ENCODE assay signal across 9 mouse cellular contexts in the genomic region with DNA sequence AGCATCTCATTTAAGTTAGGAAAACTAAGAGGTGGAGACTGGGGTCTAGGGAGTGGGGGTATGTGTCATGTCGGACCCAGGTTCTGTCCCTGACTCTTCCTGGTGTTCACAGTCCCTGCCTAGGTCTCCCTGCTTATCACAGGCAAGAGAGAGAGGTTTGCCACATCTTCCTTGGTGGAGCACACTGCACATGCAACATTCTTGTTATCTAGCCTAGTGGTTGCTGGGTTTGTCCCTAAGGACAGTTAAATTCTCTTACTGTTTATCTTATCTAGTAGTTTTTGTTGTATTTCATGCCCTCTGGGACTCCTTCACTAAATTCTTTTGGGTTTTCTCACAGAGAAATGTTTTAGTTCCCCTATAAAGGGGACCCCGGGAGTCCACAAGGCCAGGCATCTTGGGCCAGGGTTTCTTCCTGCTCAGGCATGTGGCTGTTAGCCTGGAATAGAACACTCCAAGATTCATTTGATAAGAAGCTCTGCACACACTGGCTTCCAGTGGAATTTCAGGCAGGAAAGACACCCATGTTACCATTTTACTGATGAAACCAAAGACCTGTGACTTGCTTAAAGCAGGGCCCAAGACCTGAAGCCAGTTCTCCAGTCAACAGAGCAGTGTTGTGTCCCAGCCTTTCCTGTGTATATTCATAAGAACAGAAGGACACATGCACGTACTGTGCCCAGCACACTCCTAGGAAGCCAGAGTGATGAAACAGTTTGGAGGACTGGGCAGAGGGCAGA. TPM values are rescaled to one million over a fixed set of nuclear protein-coding genes. Genes with fewer than 3 reads are reported as not detected.
A peak's percentile ranks its signal among the peaks of the same experiment; 100 is the strongest.
DNase-seq lines count a peak whose midpoint lies in the region; ATAC-seq and TF ChIP-seq lines count a peak whose summit lies in the region.
"Had no signal": no experiment of that assay in that cellular context is flagged by ENCODE, and none has a peak within 500 bp of the region (broad histone marks: within the 10 kb centered on the region; RNA-seq: fewer than 3 reads in every experiment).

No protein-coding gene starts in this region.

- no peak overlapping the region for H3K4me3 ChIP-seq in kidney, adult 2 months (ENCODE audit: insufficient read depth, low read depth, low read length)
- H3K4me3 ChIP-seq in brown adipose tissue, adult 24 weeks (ENCODE audit: insufficient read depth, low read depth, low read length) = no peak overlapping the region
- no peak overlapping the region for H3K4me3 ChIP-seq in liver, embryonic 16.5 days (ENCODE audit: low read depth, low read length)

- H3K27me3 ChIP-seq in kidney, adult 2 months (replicated peaks; ENCODE audit: control insufficient read depth, insufficient read depth, low read length) = no peaks in the 10 kb centered on the region
- no peaks in the 10 kb centered on the region for H3K27me3 ChIP-seq in liver, embryonic 16.5 days (ENCODE audit: control insufficient read depth, insufficient read depth, low read depth, low read length)

- no peaks in the 10 kb centered on the region for H3K9me3 ChIP-seq in liver, embryonic 16.5 days (replicated peaks; ENCODE audit: control insufficient read depth, low read length)

- H3K27ac ChIP-seq in kidney, adult 2 months (ENCODE audit: insufficient read depth, low read depth, low read length) = peak overlapping the region; percentile 76
- peak overlapping the region; percentile 86 for H3K27ac ChIP-seq in brown adipose tissue, adult 24 weeks (replicated peaks; ENCODE audit: low read depth, low read length)
- H3K27ac ChIP-seq in liver, embryonic 16.5 days (ENCODE audit: low read length) = peak overlapping the region; percentile 82

- ATAC-seq in erythroid progenitor cell, adult 5-6 weeks (replicated peaks; ENCODE audit: low FRiP score, poor library complexity, severe bottlenecking) = peak; percentile 20; the same call in 1 of the 2 replicates
- ATAC-seq in liver, embryonic 16.5 days (ENCODE audit: low read depth) = peak; percentile 74

- no peak for TF ChIP-seq POLR2A in kidney, adult 2 months (IDR thresholded peaks at IDR 0.05; ENCODE audit: low read depth, low read length)

- intact Hi-C loops in left cerebral cortex, postnatal 14 days (cut with DNase I) = no loop called here

- H3K4me1 ChIP-seq in kidney, adult 2 months (ENCODE audit: control insufficient read depth, insufficient read depth, low read length) = peaks cover 22% of the 10 kb centered on the region; the same call in 1 of the 2 replicates
- H3K4me1 ChIP-seq in brown adipose tissue, adult 24 weeks (ENCODE audit: control insufficient read depth, insufficient read depth, insufficient read length, low read length) = peaks cover 28% of the 10 kb centered on the region
- peaks cover 76% of the 10 kb centered on the region for H3K4me1 ChIP-seq in liver, embryonic 16.5 days (ENCODE audit: control insufficient read depth, low read depth, low read length)

- DNase-seq in kidney, adult 2 months = peak; percentile 51
- no peak for DNase-seq in kidney, postnatal 25 days
- no peak for DNase-seq in left cerebral cortex, postnatal 14 days (ENCODE audit: low spot score in 2 of 2)
- no peak for DNase-seq in layer of hippocampus, postnatal 36 days
- DNase-seq in thymus, postnatal 0 days (ENCODE audit: low spot score) = no peak
- DNase-seq: cerebellum, adult 9-10 months had no signal

- H3K4me2 ChIP-seq in liver, embryonic 16.5 days (ENCODE audit: low read depth, low read length) = peak overlapping the region; percentile 28; the same call in 1 of the 2 replicates

- 45% methylated on average over 3 of the region's 3 CpGs for WGBS in kidney, adult 2 months
- 16% methylated on average over 3 of the region's 3 CpGs for WGBS in liver, embryonic 16.5 days (ENCODE audit: insufficient replicate concordance)

- no peak for TF ChIP-seq CTCF in kidney, adult 2 months (conservative IDR thresholded peaks at IDR 0.05; ENCODE audit: insufficient read depth, insufficient read length, low read depth, low read length)

- H3K9ac ChIP-seq in liver, embryonic 16.5 days (ENCODE audit: low read depth, low read length) = peak overlapping the region; percentile 31; the same call in 1 of the 2 replicates

- H3K36me3 ChIP-seq in kidney, adult 2 months (ENCODE audit: control insufficient read depth, insufficient read depth, low read length) = no peaks in the 10 kb centered on the region
- no peaks in the 10 kb centered on the region for H3K36me3 ChIP-seq in liver, embryonic 16.5 days (ENCODE audit: control insufficient read depth, insufficient read depth)

RNA-seq across cellular contexts. Expression of a gene that starts 34.9 kb away (rescaled TPM):
- polyA plus RNA-seq in kidney, adult 2 months (2012; rRNA removed) = 100 and 107 TPM in 2 replicates
- 9.5 and 19.7 TPM in 2 replicates for polyA plus RNA-seq in brown adipose tissue, adult 24 weeks (2012; ENCODE audit: insufficient read depth, insufficient read length, missing spikeins)
- 93.5 and 103 TPM in 2 replicates for total RNA-seq in erythroid progenitor cell, adult 5-6 weeks (2015; ENCODE audit: low replicate concordance)
- 86.6 and 90.7 TPM in 2 replicates for total RNA-seq in erythroid progenitor cell, adult 5-6 weeks (2017; ENCODE audit: low replicate concordance)
- 83.1 and 86.6 TPM in 2 replicates for polyA plus RNA-seq in liver, embryonic 16.5 days (2015; fragmentation: Nextera tagmentation; extraction: Ambion mirVana)
- 100 to 1,000 TPM; 101 to 114 TPM for total RNA-seq in left cerebral cortex, postnatal 14 days (2021)
- 10 to 100 TPM; 86.8 to 92.5 TPM for total RNA-seq in layer of hippocampus, postnatal 36 days (2021)
- polyA plus RNA-seq in thymus, postnatal 0 days (2015; fragmentation: Nextera tagmentation; extraction: Ambion mirVana) = 63.5 and 66.1 TPM in 2 replicates

RNA-seq across cellular contexts. Expression of a gene that starts 48.1 kb away (rescaled TPM):
- 340 and 357 TPM in 2 replicates for polyA plus RNA-seq in kidney, adult 2 months (2012; rRNA removed)
- polyA plus RNA-seq in brown adipose tissue, adult 24 weeks (2012; ENCODE audit: insufficient read depth, insufficient read length, missing spikeins) = 113 and 134 TPM in 2 replicates
- 1,699 and 1,907 TPM in 2 replicates for total RNA-seq in erythroid progenitor cell, adult 5-6 weeks (2015; ENCODE audit: low replicate concordance)
- 1,512 and 2,069 TPM in 2 replicates for total RNA-seq in erythroid progenitor cell, adult 5-6 weeks (2017; ENCODE audit: low replicate concordance)
- polyA plus RNA-seq in liver, embryonic 16.5 days (2015; fragmentation: Nextera tagmentation; extraction: Ambion mirVana) = 138 and 149 TPM in 2 replicates
- total RNA-seq in left cerebral cortex, postnatal 14 days (2021) = 100 to 1,000 TPM; 221 to 248 TPM
- total RNA-seq in layer of hippocampus, postnatal 36 days (2021) = 100 to 1,000 TPM; 177 to 202 TPM
- polyA plus RNA-seq in thymus, postnatal 0 days (2015; fragmentation: Nextera tagmentation; extraction: Ambion mirVana) = 74.1 and 74.4 TPM in 2 replicates

RNA-seq across cellular contexts. Expression of a gene that starts 57.0 kb away (rescaled TPM):
- polyA plus RNA-seq in kidney, adult 2 months (2012; rRNA removed) = 1.8 and 2.4 TPM in 2 replicates
- polyA plus RNA-seq in brown adipose tissue, adult 24 weeks (2012; ENCODE audit: insufficient read depth, insufficient read length, missing spikeins) = 0.88 TPM in 1 of 2 replicates, not detected in the other
- total RNA-seq in erythroid progenitor cell, adult 5-6 weeks (2015; ENCODE audit: low replicate concordance) = 6.3 and 9.4 TPM in 2 replicates
- 0.98 and 4.9 TPM in 2 replicates for total RNA-seq in erythroid progenitor cell, adult 5-6 weeks (2017; ENCODE audit: low replicate concordance)
- 3.4 and 3.5 TPM in 2 replicates for polyA plus RNA-seq in liver, embryonic 16.5 days (2015; fragmentation: Nextera tagmentation; extraction: Ambion mirVana)
- total RNA-seq in left cerebral cortex, postnatal 14 days (2021) = 1 to 10 TPM in 1 of 2 experiments, under 1 TPM in 1; 0.94 to 2.0 TPM
- total RNA-seq in layer of hippocampus, postnatal 36 days (2021) = 1 to 10 TPM; 1.1 to 1.2 TPM
- polyA plus RNA-seq in thymus, postnatal 0 days (2015; fragmentation: Nextera tagmentation; extraction: Ambion mirVana) = 73.2 and 83.0 TPM in 2 replicates

Comparison
In these comparisons a context has a peak if more than half of its experiments do, and no peak if none do; other contexts are left out.
1. RNA of a gene that starts 57.0 kb away (polyA plus RNA-seq): 73.2 to 83.0 TPM in thymus, postnatal 0 days; 3.4 to 3.5 TPM in liver, embryonic 16.5 days, 1.8 to 2.4 TPM in kidney, adult 2 months and 0.88 TPM in brown adipose tissue, adult 24 weeks; every median in the first group is over 10 times any median in the second.
2. Peak in every context shown above with its lines, with median percentiles within 50 percentile points of each other: H3K27ac ChIP-seq.